Mouse (Mus musculus): ENCODE results near the gene Olfr733. TPM values are rescaled to one million over a fixed set of nuclear protein-coding genes. Genes with fewer than 3 reads are reported as not detected.

Olfr733 gene
- 0.10 TPM for polyA plus RNA-seq (2015; fragmentation: Illumina TruSeq; extraction: RNeasy Lipid Tissue Mini Kit (QIAGEN cat#74804); ENCODE audit: insufficient read depth, low replicate concordance)

GRCm38 (mm10) chr14:50301422-50301821, at the start of gene Olfr733:
Gene Olfr733, minus strand, starts transcription at chr14:50301522.

GRCm38 (mm10) chr14:50348796-50349195, 47.5 kb upstream of the Olfr733 start, which contains the start of gene Olfr735:
Gene Olfr735, minus strand, starts transcription at chr14:50348872.

GRCm38 (mm10) chr14:50326661-50327060, 25.3 kb upstream of the Olfr733 start, which contains the start of gene Olfr734:
Gene Olfr734, minus strand, starts transcription at chr14:50326761.

GRCm38 (mm10) chr14:50284106-50284505, 17.2 kb downstream of the Olfr733 start, which contains the start of gene Olfr732:
Gene Olfr732, minus strand, starts transcription at chr14:50284206.

Other genes with a start within 250 kb of the Olfr733 start
- not detected for gene Olfr726, start 210.6 kb downstream of the Olfr733 start, polyA plus RNA-seq (2015; fragmentation: Illumina TruSeq; extraction: RNeasy Lipid Tissue Mini Kit (QIAGEN cat#74804); ENCODE audit: insufficient read depth, low replicate concordance)
- not detected for gene Olfr727, start 178.3 kb downstream of the Olfr733 start, polyA plus RNA-seq (2015; fragmentation: Illumina TruSeq; extraction: RNeasy Lipid Tissue Mini Kit (QIAGEN cat#74804); ENCODE audit: insufficient read depth, low replicate concordance)
- not detected for gene Olfr728, start 158.8 kb downstream of the Olfr733 start, polyA plus RNA-seq (2015; fragmentation: Illumina TruSeq; extraction: RNeasy Lipid Tissue Mini Kit (QIAGEN cat#74804); ENCODE audit: insufficient read depth, low replicate concordance)
- not detected for gene Olfr729, start 148.6 kb downstream of the Olfr733 start, polyA plus RNA-seq (2015; fragmentation: Illumina TruSeq; extraction: RNeasy Lipid Tissue Mini Kit (QIAGEN cat#74804); ENCODE audit: insufficient read depth, low replicate concordance)
- gene Olfr730, start 113.3 kb downstream of the Olfr733 start, polyA plus RNA-seq (2015; fragmentation: Illumina TruSeq; extraction: RNeasy Lipid Tissue Mini Kit (QIAGEN cat#74804); ENCODE audit: insufficient read depth, low replicate concordance), result not detected
- gene Olfr731, start 59.7 kb downstream of the Olfr733 start, polyA plus RNA-seq (2015; fragmentation: Illumina TruSeq; extraction: RNeasy Lipid Tissue Mini Kit (QIAGEN cat#74804); ENCODE audit: insufficient read depth, low replicate concordance), result not detected
- gene Olfr732, start 17.3 kb downstream of the Olfr733 start, polyA plus RNA-seq (2015; fragmentation: Illumina TruSeq; extraction: RNeasy Lipid Tissue Mini Kit (QIAGEN cat#74804); ENCODE audit: insufficient read depth, low replicate concordance), result not detected
- not detected for gene Olfr734, start 25.2 kb upstream of the Olfr733 start, polyA plus RNA-seq (2015; fragmentation: Illumina TruSeq; extraction: RNeasy Lipid Tissue Mini Kit (QIAGEN cat#74804); ENCODE audit: insufficient read depth, low replicate concordance)
- gene Olfr735, start 47.4 kb upstream of the Olfr733 start, polyA plus RNA-seq (2015; fragmentation: Illumina TruSeq; extraction: RNeasy Lipid Tissue Mini Kit (QIAGEN cat#74804); ENCODE audit: insufficient read depth, low replicate concordance), result not detected
- gene Tlr11, start 56.4 kb upstream of the Olfr733 start, polyA plus RNA-seq (2015; fragmentation: Illumina TruSeq; extraction: RNeasy Lipid Tissue Mini Kit (QIAGEN cat#74804); ENCODE audit: insufficient read depth, low replicate concordance), result 33.0 TPM
- not detected for gene Olfr736, start 79.6 kb upstream of the Olfr733 start, polyA plus RNA-seq (2015; fragmentation: Illumina TruSeq; extraction: RNeasy Lipid Tissue Mini Kit (QIAGEN cat#74804); ENCODE audit: insufficient read depth, low replicate concordance)
- not detected for gene Olfr738, start 106.0 kb upstream of the Olfr733 start, polyA plus RNA-seq (2015; fragmentation: Illumina TruSeq; extraction: RNeasy Lipid Tissue Mini Kit (QIAGEN cat#74804); ENCODE audit: insufficient read depth, low replicate concordance)
- not detected for gene Olfr739, start 117.1 kb upstream of the Olfr733 start, polyA plus RNA-seq (2015; fragmentation: Illumina TruSeq; extraction: RNeasy Lipid Tissue Mini Kit (QIAGEN cat#74804); ENCODE audit: insufficient read depth, low replicate concordance)
- gene Olfr740, start 144.0 kb upstream of the Olfr733 start, polyA plus RNA-seq (2015; fragmentation: Illumina TruSeq; extraction: RNeasy Lipid Tissue Mini Kit (QIAGEN cat#74804); ENCODE audit: insufficient read depth, low replicate concordance), result not detected
- gene Olfr741, start 171.2 kb upstream of the Olfr733 start, polyA plus RNA-seq (2015; fragmentation: Illumina TruSeq; extraction: RNeasy Lipid Tissue Mini Kit (QIAGEN cat#74804); ENCODE audit: insufficient read depth, low replicate concordance), result not detected
- not detected for gene Olfr742, start 202.1 kb upstream of the Olfr733 start, polyA plus RNA-seq (2015; fragmentation: Illumina TruSeq; extraction: RNeasy Lipid Tissue Mini Kit (QIAGEN cat#74804); ENCODE audit: insufficient read depth, low replicate concordance)
- gene Olfr743, start 220.3 kb upstream of the Olfr733 start, polyA plus RNA-seq (2015; fragmentation: Illumina TruSeq; extraction: RNeasy Lipid Tissue Mini Kit (QIAGEN cat#74804); ENCODE audit: insufficient read depth, low replicate concordance), result not detected

All from spleen, adult 10 weeks (tissue).